Mouse (Mus musculus) layer of hippocampus, adult 11-12 months (tissue): ENCODE results near the gene Hydin.
"Not testable (repeated sequence)": the region's sequence is repeated elsewhere in the genome, so short reads cannot be mapped to it uniquely, and the experiment has no call there.

Experiments used
- DNase-seq: peaks from one replicate; pipeline ENCODE4 v3.0.0; 2022; ENCODE audit warnings: low spot score

Gene Hydin

DNA sequence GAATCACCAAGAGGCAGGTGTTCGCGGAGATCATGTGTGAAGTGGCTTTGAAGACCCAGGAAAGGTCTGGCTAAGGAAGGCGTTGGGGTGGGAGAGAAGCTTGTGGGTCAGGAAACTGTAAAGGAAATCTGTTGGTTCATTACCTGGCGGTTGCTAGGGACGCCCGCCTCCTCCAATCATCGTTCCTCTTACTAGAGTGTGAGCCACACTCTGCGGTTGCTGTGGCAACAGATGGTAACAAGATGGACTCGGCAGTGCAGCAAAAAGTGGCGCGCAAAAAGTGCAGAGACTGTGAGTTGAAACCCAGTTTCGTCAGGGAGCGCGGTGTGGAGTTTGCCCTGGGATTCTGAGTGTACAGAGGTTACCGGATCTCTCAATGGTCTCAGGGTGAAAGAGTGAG is at the start of gene Hydin:
Gene Hydin, plus strand, starts transcription at position 237 of the 400 bp plus-strand sequence.
- peak; percentile 85 for DNase-seq

DNA sequence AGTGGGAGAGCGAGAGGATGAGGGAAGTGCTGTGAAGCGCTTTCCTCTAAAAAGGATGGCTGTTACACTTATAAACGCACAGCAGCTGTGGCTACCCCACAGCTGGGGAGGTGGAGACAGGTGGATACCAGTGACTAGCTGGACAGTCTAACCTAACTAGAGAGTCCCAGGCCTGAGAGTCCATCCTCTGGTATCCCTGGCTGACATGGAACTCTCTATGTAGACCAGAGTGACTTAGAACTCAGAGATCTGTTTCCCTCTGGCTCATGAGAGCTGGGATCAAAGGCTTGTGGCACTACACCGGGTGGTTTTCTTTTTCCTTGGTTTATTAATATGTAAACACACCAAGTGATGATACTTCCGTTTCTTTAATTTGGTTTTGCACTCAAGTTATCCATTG is 49.6 kb upstream of the Hydin start:
- no peak for DNase-seq

DNA sequence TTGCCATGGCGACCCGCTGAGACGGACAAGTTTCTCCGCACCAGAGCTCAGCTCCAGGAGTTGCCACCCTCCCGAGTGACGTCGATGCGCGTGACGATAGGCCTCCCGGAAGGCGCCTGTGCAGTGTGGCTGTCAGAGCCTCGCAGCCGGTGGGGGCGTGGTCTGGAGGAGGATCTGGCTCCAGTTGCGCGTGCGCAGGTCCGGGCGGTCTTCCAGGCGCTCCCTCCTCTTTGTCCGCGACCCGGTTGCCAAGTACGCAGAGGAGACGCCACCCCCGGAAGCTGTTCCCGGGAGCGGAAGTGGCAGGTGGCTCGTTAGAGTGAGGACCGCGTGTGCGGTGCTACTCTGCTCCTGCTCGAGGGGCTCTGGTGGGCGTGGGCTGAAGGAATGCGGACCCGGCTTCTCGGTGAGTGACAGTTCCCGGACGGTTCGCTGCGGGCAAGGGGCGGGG is 49.1 kb upstream of the Hydin start:
- DNase-seq, result peak; percentile 100

DNA sequence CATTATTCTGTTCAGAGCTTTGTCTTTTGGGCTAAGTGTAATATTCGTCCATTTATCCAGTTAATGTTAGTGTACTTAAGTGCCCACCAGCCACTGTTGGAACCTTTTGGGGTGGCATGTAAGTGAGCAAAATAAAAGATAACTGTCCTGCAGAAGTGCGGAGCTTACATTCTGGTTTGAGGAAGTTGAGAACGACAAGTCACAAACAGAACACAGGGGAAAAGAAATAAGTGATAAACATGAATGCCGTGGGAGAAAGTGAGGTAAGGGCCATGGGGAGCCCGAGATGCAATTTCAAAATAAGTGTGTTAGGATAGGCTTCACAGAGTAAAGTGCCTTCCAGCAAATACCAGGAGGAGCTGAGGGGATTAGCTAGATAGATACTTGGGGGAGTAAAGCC is 48.3 kb upstream of the Hydin start:
- no peak for DNase-seq

DNA sequence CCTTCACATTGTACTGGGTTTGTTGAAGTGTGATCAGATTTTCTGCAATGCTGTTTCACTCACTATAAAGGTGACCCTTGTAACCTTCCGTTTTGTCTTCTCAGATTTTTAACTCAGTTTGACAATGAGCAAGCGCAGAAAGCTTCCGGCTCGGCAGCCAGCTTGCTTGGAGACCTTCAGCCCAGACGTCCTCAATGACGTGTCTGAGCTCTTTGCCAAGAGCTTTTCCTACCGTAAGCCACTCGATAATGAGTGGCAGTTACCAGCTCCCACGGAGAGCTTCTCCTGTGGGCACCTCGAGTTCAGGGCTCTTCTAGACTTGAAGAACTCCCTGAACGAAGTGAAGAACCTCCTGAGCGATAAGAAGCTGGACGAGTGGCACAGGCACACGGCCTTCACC is 45.8 kb upstream of the Hydin start:
- DNase-seq, result no peak

DNA sequence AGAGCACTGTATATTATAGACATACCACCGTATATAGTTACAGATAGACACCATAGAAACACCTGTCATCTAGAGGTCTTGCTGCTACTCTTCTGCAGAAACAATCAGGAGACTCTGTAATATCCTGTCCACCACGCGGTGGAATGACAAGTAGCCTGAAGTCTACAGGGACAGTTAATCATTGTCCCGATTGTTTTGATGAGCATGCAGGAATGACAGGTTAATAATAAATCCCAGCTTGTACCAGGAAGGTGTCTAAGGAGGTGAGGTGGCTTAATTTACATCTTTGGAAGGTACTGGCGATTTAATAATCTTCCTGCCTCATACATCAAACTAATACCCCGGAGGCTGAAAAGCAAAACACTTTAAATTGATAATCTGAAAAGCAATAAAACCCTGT is 36.0 kb upstream of the Hydin start:
- DNase-seq, result no peak

GRCm38 (mm10) chr8:110242278-110243177 is 24.2 kb upstream of the Hydin start:
- no peak for DNase-seq

- no peak for DNase-seq
These were observed 22.2 kb upstream of the Hydin start for GRCm38 (mm10) chr8:110244566-110244965.

DNA sequence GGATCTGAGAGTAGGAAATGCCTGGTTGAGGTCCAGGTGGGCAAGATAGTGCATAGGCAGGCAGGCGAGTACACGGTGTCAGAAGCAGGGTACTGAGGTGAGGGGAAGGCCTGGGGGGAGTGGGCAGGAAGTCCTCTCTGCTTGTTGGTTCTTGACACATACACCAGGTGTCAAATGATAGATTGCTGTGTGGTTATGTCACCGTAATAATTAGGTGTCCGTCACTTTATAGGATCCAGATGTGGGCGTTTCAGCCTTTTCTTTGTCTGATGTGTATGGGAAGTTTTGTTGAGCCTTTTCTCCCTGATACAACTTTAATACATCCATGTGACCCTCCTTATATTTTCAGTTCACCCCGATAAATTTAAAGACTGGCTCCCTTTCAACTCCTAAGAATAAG is 19.5 kb upstream of the Hydin start:
- DNase-seq, result no peak

- no peak for DNase-seq
These were observed 12.8 kb upstream of the Hydin start for GRCm38 (mm10) chr8:110253986-110254385.

DNA sequence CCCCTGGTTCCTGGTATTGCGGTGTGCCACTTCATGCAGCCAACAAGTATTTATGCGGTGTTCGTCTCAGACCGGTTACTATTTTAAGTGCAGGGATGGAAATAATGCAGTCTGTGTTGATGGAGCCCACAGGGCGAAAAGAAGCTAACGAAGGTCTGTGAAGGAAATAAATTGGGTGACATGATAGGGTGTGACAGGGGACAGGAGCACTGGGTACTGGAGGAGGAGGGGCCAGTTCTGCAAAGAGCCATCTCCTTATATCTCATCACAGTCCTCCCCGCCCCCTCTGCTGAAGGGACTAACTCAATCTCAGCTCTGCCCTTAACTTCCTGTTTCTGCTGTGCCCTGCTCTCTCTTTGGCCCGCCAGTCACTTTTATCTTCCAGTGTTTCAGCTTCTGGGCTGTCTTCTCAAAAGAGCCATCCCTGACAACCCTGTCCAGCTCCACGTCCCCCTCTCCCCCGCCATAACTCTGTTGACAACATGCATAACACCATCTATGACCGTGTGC is 926 bp upstream of the Hydin start:
- DNase-seq, result no peak

GRCm38 (mm10) chr8:110267268-110267667 is 491 bp downstream of the Hydin start:
- DNase-seq, result no peak

DNA sequence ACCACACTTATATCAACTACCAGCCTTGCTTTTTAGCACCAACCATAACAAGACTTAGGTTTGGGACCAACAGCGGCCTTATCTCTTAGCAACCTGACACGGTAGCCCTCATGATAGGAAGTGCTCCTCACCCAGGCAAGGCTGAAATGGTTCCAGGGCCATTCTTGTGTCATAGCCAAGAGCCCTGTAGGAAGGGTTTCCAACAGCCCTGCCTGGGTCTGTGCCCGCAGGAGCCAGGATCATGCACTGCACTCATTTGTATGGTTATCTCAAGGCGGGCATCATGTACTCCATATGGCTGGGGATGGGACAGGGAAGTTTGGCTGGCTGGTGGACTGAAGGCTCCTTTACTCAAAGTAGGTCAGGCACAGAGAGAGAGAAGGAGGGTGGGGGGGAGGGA is 3.9 kb downstream of the Hydin start:
- DNase-seq, result no peak

- no peak for DNase-seq
These were observed 6.6 kb downstream of the Hydin start for GRCm38 (mm10) chr8:110273394-110273793.

- no peak for DNase-seq
These were observed 8.9 kb downstream of the Hydin start for GRCm38 (mm10) chr8:110275465-110276258.

GRCm38 (mm10) chr8:110276259-110276560 is 9.4 kb downstream of the Hydin start:
- no peak for DNase-seq

GRCm38 (mm10) chr8:110312715-110313114 is 45.9 kb downstream of the Hydin start:
- DNase-seq, result no peak

- no peak for DNase-seq
These were observed 49.0 kb downstream of the Hydin start for GRCm38 (mm10) chr8:110315826-110316225.

DNA sequence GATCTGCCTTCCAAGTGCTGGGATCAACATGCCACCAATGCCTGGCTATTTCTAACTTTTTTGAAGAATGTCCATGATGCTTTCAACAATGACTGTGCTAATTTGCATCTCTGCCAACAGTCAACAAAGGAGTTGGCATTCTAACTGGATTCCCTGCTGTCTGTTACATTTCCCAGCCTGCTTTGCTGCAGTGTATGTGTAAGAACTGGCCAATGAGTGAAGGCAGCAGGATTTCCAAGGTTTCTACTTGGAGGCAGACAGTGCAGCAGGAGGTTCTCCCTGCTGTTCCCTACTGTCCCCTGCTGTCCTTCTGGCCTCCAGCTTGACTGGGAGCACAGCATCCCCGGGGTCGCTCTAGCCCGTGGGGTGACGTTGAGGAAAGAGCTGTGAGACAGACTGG is 52.8 kb downstream of the Hydin start:
- no peak for DNase-seq

GRCm38 (mm10) chr8:110321446-110321845 is 54.7 kb downstream of the Hydin start:
- no peak for DNase-seq

DNA sequence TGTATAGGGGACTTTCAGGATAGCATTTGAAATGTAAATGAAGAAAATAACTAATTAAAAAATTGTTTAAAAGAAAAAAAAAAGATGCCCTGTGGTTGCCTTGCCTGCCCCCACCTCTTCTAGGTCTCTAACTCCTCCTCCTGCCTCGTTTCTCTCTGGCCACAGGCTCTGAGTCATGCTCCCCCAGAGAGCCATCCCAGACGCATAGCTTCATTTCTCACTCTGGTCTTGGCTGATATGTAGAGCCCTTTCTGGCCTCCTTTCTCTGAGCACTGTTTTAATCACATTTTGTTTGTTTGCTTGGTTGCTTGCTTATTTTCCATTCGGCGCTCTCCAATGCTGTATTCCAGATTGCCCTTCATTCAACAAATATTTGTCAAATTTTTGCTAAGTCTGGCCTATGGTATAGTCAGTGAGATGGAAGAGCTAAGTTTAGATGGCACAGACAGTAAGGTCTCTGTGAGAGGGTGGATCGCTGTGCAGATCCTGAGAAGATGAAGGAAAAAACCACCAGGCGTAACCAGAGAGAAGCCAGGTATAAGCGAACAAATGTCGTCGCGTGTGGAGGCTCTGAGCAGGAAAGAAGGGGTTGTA is 57.3 kb downstream of the Hydin start:
- no peak for DNase-seq

- DNase-seq, result not testable (repeated sequence)
These were observed 60.3 kb downstream of the Hydin start for GRCm38 (mm10) chr8:110327120-110327519.

DNA sequence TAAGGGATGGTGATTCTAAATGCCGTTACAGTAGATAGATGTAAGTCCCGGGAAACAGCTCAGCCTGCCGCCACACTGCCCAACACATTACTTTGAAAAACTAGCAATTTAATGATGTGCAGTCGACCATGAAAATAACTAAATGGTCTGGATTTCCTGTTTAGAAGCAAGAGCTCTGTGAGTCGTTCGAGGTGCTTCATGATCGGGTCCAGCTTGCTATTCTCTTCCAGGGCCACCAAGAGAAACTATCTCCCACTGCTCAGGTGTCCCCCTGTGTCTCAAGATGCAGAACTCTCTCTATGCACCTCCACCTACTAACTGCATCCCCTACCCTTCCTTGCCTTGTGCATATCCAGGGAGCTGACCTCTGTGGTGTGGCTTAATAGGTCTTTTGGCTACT is 66.6 kb downstream of the Hydin start:
- DNase-seq, result no peak
